Mouse (Mus musculus) limb, embryonic 11.5 days (tissue): ENCODE results near the gene Gli3. TPM values are rescaled to one million over a fixed set of nuclear protein-coding genes. Genes with fewer than 3 reads are reported as not detected.

Experiments
- ATAC-seq: fragments of 200-750 bp; cut with Nextera tagmentation; 2 replicates; pipeline ENCODE4 v1.8.0; 2017; ENCODE audit warnings: low read depth; ENCODE audit not compliant: insufficient number of reproducible peaks, low FRiP score, low TSS enrichment
- DNase-seq: peaks from one replicate; pipeline ENCODE4 v3.0.0-alpha.2; 2015; ENCODE audit warnings: low spot score
- H3K27ac ChIP-seq: fragments of 300-500 bp; sonication (generic); replicated peaks from 2 replicates; pipeline ENCODE4 v1.5.1; 2014; ENCODE audit warnings: low read depth, mild to moderate bottlenecking, low read length
- H3K27me3 ChIP-seq: fragments of 300-500 bp; sonication (generic); 2 replicates; pipeline ENCODE4 v1.6.1; 2014; ENCODE audit warnings: mild to moderate bottlenecking, low read length, mixed read lengths; ENCODE audit not compliant: control insufficient read depth, insufficient read depth
- H3K36me3 ChIP-seq: fragments of 300-500 bp; sonication (generic); 2 replicates; pipeline ENCODE4 v1.6.1; 2014; ENCODE audit warnings: mild to moderate bottlenecking, low read length, moderate library complexity, mixed read lengths; ENCODE audit not compliant: control insufficient read depth, insufficient read depth
- H3K4me1 ChIP-seq: fragments of 300-500 bp; sonication (generic); 2 replicates; pipeline ENCODE4 v1.6.1; 2014; ENCODE audit warnings: low read length, mixed read lengths; ENCODE audit not compliant: control insufficient read depth, insufficient read depth
- H3K4me2 ChIP-seq: fragments of 300-500 bp; sonication (generic); 2 replicates; pipeline ENCODE4 v1.6.1; 2014; ENCODE audit warnings: low read depth, mild to moderate bottlenecking, moderate library complexity; ENCODE audit not compliant: severe bottlenecking
- H3K4me3 ChIP-seq: fragments of 300-500 bp; sonication (generic); 2 replicates; pipeline ENCODE4 v1.5.1; 2014; ENCODE audit warnings: low read depth, low read length
- H3K9ac ChIP-seq: fragments of 300-500 bp; sonication (generic); 2 replicates; pipeline ENCODE4 v1.6.1; 2014; ENCODE audit warnings: mild to moderate bottlenecking, low read length
- H3K9me3 ChIP-seq: fragments of 300-500 bp; sonication (generic); 2 replicates; pipeline ENCODE4 v1.6.1; 2016; ENCODE audit warnings: low read length; ENCODE audit not compliant: control insufficient read depth
- WGBS: fragments of 180-500 bp; shearing (Covaris S2); extraction: QIAGEN DNeasy Blood & Tissue Kit; methylation state at CpG from one replicate; pipeline ENCODE4 v1.1.7; 2014; 5-methylcytosine and 5-hydroxymethylcytosine counted together
- polyA plus RNA-seq: library from polyadenylated mRNA; unstranded; fragments of >200 nt; fragmentation: Nextera tagmentation; extraction: Ambion mirVana; gene quantifications from 2 replicates; pipeline ENCODE4 v1.2.1, GENCODE M21; 2014

The Gli3 gene
- polyA plus RNA-seq, 1 experiment from 2014 or later = 41.5 TPM

DNA sequence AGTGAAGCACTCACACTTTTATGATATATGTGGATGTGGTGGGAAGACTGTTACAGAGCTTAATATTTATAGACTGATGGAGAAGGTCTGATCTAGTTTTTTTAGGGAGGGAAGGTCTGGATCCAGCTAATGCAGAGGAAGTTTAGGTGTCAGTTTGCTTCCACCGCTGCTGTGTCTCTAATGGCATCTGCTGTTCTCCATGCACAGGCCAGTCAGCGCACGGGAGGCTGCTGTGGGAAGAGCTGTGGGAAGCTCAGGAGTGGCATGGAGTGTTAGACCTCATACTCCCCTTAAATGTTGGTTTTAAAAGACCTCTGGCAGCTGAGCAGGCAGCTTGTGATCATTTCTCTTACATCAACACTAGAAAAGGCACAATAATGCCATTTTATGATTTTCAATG is 7.0 kb downstream of the Gli3 start:
- ATAC-seq (no peak), DNase-seq (no peak)
- H3K9ac ChIP-seq = no peak overlapping the region
- peaks cover 39% of the 10 kb centered on the region for H3K4me1 ChIP-seq
- H3K36me3 ChIP-seq = no peaks in the 10 kb centered on the region
- no peak overlapping the region for H3K4me2 ChIP-seq
- 53% methylated on average over 3 of the region's 3 CpGs for WGBS
- H3K27me3 ChIP-seq = no peaks in the 10 kb centered on the region
- no peaks in the 10 kb centered on the region for H3K9me3 ChIP-seq
- no peak overlapping the region for H3K4me3 ChIP-seq
- no peak overlapping the region for H3K27ac ChIP-seq

DNA sequence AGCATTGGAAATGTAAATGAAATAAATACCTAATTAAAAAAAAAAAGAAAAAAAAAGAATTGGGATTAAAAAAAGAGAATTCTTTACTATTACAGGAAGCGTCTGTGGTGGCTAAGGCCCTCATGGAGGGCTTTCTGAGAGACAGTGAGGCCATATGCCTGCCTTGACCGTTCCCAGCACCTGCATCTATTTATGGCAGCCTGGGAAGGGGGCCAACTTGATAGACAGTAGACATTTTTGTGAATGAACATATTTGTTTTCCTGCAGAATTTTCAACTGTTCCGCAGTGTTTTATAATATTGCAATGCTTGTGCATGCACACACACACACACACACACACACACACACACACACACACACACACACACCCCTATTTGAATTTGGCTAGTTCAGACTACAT is 9.7 kb downstream of the Gli3 start:
- H3K27me3 ChIP-seq = no peaks in the 10 kb centered on the region
- no peaks in the 10 kb centered on the region for H3K36me3 ChIP-seq
- ATAC-seq = no peak
- no peak overlapping the region for H3K9ac ChIP-seq
- 59% methylated on average over 3 of the region's 3 CpGs for WGBS
- DNase-seq = no peak
- H3K9me3 ChIP-seq = no peaks in the 10 kb centered on the region
- no peak overlapping the region for H3K4me2 ChIP-seq
- no peak overlapping the region for H3K27ac ChIP-seq
- H3K4me1 ChIP-seq = peaks cover 26% of the 10 kb centered on the region
- no peak overlapping the region for H3K4me3 ChIP-seq

DNA sequence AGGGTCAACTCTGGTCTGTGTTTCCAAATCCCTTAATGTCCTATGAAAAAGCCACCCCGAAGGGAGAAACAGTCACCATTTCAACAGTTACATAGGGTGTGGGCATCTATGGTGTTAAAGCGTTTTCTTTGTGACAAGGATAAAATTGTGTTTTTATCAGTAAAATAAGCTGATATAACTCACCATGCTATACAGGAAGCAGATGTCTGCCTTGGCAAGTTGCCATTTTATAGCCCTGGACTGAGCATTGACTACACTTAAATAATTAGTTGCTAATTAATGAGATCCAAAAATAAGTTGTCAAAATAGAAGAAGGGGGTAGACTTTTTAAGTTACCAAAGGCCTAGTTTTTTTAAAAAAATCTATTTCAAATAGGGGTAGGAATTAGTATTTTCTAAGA is 11.4 kb downstream of the Gli3 start:
- H3K27me3 ChIP-seq = no peaks in the 10 kb centered on the region
- no peak overlapping the region for H3K27ac ChIP-seq
- no peak overlapping the region for H3K9ac ChIP-seq
- WGBS = 66% methylated on average over 2 of the region's 2 CpGs
- peaks cover 18% of the 10 kb centered on the region for H3K4me1 ChIP-seq
- H3K9me3 ChIP-seq = no peaks in the 10 kb centered on the region
- no peak for DNase-seq
- H3K4me3 ChIP-seq = no peak overlapping the region
- H3K4me2 ChIP-seq = no peak overlapping the region
- no peaks in the 10 kb centered on the region for H3K36me3 ChIP-seq
- ATAC-seq = no peak

DNA sequence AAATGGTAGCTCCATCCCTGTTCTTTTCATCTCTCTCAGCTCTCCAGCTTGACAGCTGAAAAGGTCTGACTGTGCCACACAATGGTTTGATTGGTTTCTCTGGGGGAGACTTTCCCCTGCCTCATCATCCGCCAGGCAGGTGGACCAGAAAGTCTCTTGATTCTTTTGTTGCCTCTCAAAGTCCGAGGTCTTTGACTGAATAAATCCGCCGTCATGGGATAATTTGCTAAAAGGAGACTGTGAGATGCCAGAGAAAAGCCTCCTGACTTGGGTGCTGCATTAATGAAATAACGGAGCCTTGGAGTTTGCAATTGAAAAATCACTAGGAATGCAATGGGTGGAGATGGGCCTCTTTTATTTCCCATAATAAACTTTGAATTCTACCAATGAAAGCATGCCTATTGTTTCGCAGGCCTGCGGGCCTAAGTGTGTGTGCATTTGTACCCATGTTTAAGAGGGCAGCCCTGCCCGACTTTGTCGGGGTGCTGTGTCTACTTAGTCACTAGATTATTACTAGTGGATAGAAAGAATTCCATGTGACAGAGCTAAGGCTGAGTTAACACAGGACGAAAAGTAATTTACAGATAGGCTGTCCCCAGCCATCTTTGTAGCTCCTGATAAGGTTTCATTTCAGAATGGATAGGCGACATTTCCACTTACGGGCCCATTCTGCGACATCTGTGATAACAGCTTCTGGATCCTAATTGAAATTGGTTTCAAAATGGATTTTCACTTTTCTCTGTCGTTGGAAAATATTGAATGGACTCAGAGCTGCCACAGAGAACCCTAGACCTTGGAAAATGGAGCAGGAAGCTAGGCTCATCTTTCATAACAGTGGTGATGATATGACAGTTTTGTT is 23.2 kb downstream of the Gli3 start:
- Histone ChIP-seq H3K9me3 (no peaks in the 10 kb centered on the region), H3K4me2 (no peak overlapping the region), H3K27me3 (no peaks in the 10 kb centered on the region), H3K4me3 (no peak overlapping the region), H3K36me3 (peaks cover 2% of the 10 kb centered on the region; the same call in 1 of the 2 replicates), H3K27ac (no peak overlapping the region), H3K9ac (no peak overlapping the region), H3K4me1 (peaks cover 4% of the 10 kb centered on the region)
- WGBS = 75% methylated on average over 14 of the region's 14 CpGs
- ATAC-seq (no peak), DNase-seq (no peak)

DNA sequence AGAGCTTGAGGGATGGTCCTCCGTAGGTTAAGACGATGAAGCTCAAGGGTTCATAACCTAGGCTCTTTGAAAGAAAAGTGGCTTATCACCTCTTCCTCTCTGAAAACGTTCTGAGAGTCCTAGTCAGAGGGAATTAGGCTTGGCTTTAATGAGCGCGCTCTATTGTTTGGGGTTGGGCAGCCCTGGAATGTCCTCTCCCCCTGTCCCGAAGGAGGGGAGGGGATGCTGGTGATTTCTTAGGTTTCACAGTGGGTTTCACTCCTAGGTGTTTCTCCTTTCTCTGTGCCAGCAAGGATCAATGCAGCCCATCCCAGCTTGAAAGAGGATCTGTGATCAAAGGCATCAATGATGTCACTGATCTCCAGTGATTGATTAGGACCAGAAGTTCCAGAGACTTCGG is 24.3 kb downstream of the Gli3 start:
- H3K4me1 ChIP-seq = peaks cover 4% of the 10 kb centered on the region
- no peak overlapping the region for H3K4me2 ChIP-seq
- ATAC-seq (no peak), DNase-seq (no peak)
- H3K9ac ChIP-seq = no peak overlapping the region
- no peak overlapping the region for H3K4me3 ChIP-seq
- H3K27me3 ChIP-seq = no peaks in the 10 kb centered on the region
- 0 out of 2 replicates have a peak overlapping the region, but pooled peaks have one; percentile 8 for H3K27ac ChIP-seq
- whole genome bisulfite sequencing = 10% methylated on average over 7 of the region's 7 CpGs
- H3K36me3 ChIP-seq = no peaks in the 10 kb centered on the region
- H3K9me3 ChIP-seq = no peaks in the 10 kb centered on the region

DNA sequence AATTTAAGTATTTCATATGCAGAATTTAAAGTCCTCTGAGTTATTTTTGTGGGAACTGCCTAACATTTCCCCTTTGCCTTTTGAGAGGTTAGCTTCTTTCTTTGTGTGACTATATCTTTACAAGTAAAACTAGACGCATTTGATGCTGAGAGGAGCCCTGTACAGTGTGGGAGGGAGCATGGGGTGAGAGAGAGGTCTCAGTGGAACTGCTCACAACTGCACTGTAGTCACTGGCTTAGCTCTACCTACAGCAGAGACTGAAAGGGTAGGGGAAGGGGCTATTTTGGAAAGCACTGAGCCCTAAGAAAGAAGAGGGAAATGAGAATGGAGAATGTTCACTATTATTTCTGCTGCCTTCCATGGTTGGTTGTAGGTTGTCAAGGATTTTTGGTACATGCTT is 25.0 kb downstream of the Gli3 start:
- no peak overlapping the region for H3K27ac ChIP-seq
- no peaks in the 10 kb centered on the region for H3K27me3 ChIP-seq
- H3K36me3 ChIP-seq = no peaks in the 10 kb centered on the region
- ATAC-seq (no peak), DNase-seq (no peak)
- no peaks in the 10 kb centered on the region for H3K9me3 ChIP-seq
- peaks cover 4% of the 10 kb centered on the region for H3K4me1 ChIP-seq
- no peak overlapping the region for H3K4me3 ChIP-seq
- H3K4me2 ChIP-seq = no peak overlapping the region
- no peak overlapping the region for H3K9ac ChIP-seq
- WGBS = 69% methylated on average over 1 of the region's 1 CpGs

DNA sequence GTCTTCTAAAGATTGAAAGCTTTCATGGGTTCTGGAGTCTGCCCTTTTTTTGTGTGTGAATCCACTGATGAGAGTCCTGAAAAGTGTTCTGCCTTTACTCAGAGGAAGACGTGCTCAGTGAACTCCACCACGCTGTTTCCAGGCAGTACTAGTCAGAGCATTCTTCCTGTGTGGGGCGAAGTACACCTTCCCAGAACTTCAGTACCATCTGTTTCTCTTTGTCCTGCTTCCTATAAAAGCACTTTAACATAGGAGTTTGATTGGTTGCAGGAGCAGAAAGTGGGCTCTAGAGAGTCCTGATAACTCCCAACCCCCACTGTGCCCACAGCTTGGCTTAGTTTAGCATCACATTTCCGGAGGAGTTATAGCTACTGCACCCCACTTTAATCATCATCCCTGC is 32.8 kb downstream of the Gli3 start:
- no peaks in the 10 kb centered on the region for H3K9me3 ChIP-seq
- 0 out of 2 replicates have a peak, but pooled peaks have one; percentile 44 for ATAC-seq
- H3K27ac ChIP-seq = no peak overlapping the region
- H3K9ac ChIP-seq = no peak overlapping the region
- no peaks in the 10 kb centered on the region for H3K36me3 ChIP-seq
- DNase-seq = no peak
- 36% methylated on average over 4 of the region's 4 CpGs for WGBS
- no peak overlapping the region for H3K4me3 ChIP-seq
- H3K4me2 ChIP-seq = no peak overlapping the region
- no peaks in the 10 kb centered on the region for H3K27me3 ChIP-seq
- H3K4me1 ChIP-seq = peaks cover 13% of the 10 kb centered on the region

DNA sequence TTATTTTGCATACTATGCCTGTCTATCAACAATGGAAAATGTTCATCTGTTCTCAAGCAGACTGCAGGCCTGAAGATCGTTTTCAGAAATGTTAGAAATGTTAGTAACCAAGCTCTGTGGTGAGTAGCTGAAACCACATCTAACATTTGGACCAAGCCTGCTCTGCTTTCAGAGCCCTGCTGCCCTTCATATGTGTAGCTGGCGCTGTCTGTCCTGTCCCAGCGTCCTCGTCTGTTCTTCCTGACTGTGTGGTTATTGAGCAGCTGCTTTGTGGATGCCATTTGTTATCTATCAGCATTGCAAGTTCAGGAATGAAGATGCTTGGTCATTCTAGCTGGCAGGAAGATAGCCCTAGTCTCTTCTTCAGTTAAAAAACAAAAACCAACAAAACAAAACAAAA is 35.3 kb downstream of the Gli3 start:
- no peak overlapping the region for H3K4me3 ChIP-seq
- H3K9ac ChIP-seq = no peak overlapping the region
- H3K4me2 ChIP-seq = no peak overlapping the region
- ATAC-seq (no peak), DNase-seq (no peak)
- H3K4me1 ChIP-seq = peaks cover 11% of the 10 kb centered on the region
- H3K27ac ChIP-seq = no peak overlapping the region
- WGBS = 69% methylated on average over 4 of the region's 4 CpGs
- no peaks in the 10 kb centered on the region for H3K9me3 ChIP-seq
- H3K27me3 ChIP-seq = no peaks in the 10 kb centered on the region
- H3K36me3 ChIP-seq = no peaks in the 10 kb centered on the region

DNA sequence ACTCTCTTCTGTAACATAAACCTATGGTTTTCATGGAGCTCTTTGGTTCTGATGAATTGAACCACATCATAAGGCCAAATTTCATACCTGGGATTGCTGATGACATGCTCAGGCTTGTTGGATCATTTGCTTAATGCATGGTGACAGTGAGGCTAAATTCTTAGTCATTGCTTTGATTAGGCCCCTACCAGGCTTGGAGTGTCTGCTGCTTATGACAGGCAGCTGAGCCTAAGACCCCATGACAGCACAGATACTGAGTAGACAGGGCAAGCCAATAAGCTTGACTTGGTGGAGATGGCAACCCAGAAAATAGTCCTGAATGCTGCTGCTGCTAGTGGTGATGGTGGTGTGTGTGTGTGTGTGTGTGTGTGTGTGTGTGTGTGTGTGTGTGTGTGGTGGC is 47.9 kb downstream of the Gli3 start:
- ATAC-seq (no peak), DNase-seq (no peak)
- H3K36me3 ChIP-seq = no peaks in the 10 kb centered on the region; the same call in 1 of the 2 replicates
- no peak overlapping the region for H3K27ac ChIP-seq
- no peaks in the 10 kb centered on the region for H3K27me3 ChIP-seq
- no peaks in the 10 kb centered on the region for H3K4me1 ChIP-seq
- H3K4me3 ChIP-seq = no peak overlapping the region
- H3K9ac ChIP-seq = no peak overlapping the region
- no peak overlapping the region for H3K4me2 ChIP-seq
- no peaks in the 10 kb centered on the region for H3K9me3 ChIP-seq
